In the genomic region with DNA sequence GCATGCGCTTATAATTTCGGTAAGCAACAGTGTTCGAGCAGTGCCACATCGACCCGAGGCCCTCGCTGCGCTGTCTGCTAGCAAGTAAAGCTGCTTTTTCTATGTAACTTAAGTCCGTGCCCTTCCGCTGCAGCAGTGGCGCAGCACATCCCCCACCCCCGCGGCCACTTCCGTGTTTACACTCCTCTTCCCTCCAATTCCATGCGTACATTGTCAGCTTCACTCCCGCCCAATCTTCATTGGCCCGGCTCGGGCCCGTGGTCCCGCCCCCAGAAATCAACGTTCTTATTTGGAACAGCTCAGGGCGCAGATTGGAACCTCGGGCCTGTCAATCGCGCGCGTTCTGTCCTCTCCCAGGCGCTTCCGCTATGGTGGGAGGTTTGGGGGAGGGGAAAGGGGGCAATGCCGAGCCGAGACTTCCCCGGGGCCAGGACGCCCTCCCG, we compare ENCODE assay signal across 8 mouse cellular contexts. TPM values are rescaled to one million over a fixed set of nuclear protein-coding genes. Genes with fewer than 3 reads are reported as not detected.
DNase-seq lines count a peak whose midpoint lies in the region; ATAC-seq and TF ChIP-seq lines count a peak whose summit lies in the region.

No protein-coding gene starts in this region.

- DNase-seq in CD4-positive helper T cell, adult 2 months (ENCODE audit: low read depth, low spot score), result peak; percentile 99
- peak; percentile 99 for DNase-seq in brain, embryonic 14.5 days (ENCODE audit: low read depth)
- peak; percentile 95 for DNase-seq in liver, adult 2 months (ENCODE audit: extremely low read depth, low read depth, low spot score)
- DNase-seq in splenic B cell, adult 2 months (ENCODE audit: low read depth, low spot score), result peak; percentile 98

- H3ac ChIP-seq in myocyte (ENCODE audit: control insufficient read depth, insufficient read length), result peak overlapping the region; percentile 83

- peak overlapping the region; percentile 98 for H3K9ac ChIP-seq in heart, embryonic 11.5 days (ENCODE audit: low read depth, low read length)
- H3K9ac ChIP-seq in kidney, embryonic 16.5 days (replicated peaks; ENCODE audit: low read length), result peak overlapping the region; percentile 93
- peak overlapping the region; percentile 95 for H3K9ac ChIP-seq in liver, adult 2 months (ENCODE audit: low read depth, low read length)

- WGBS in heart, embryonic 11.5 days (ENCODE audit: insufficient replicate concordance), result 0% methylated on average over 33 of the region's 33 CpGs
- WGBS in kidney, embryonic 16.5 days, result under 1% methylated on average over 33 of the region's 33 CpGs
- WGBS in liver, adult 2 months, result under 1% methylated on average over 33 of the region's 33 CpGs

- TF ChIP-seq CTCF in brain, embryonic 14.5 days (IDR thresholded peaks at IDR 0.05; ENCODE audit: borderline replicate concordance, extremely low read depth, insufficient read depth, insufficient read length), result no peak
- no peak for TF ChIP-seq CTCF in liver, adult 2 months (IDR thresholded peaks at IDR 0.05; ENCODE audit: low read depth, low read length)

- H3K4me3 ChIP-seq in erythroblast, embryonic 14.5 days (replicated peaks), result peak overlapping the region; percentile 93
- peak overlapping the region; percentile 98 for H3K4me3 ChIP-seq in heart, embryonic 11.5 days (ENCODE audit: low read depth, low read length)
- H3K4me3 ChIP-seq in kidney, embryonic 16.5 days (ENCODE audit: low read length), result peak overlapping the region; percentile 100
- H3K4me3 ChIP-seq in liver, adult 2 months (ENCODE audit: insufficient read depth, low read depth, low read length), result peak overlapping the region; percentile 100
- peak overlapping the region; percentile 64 for H3K4me3 ChIP-seq in myocyte

- peaks cover 34% of the 10 kb centered on the region for H3K36me3 ChIP-seq in erythroblast, embryonic 14.5 days (ENCODE audit: control insufficient read depth)
- no peaks in the 10 kb centered on the region for H3K36me3 ChIP-seq in heart, embryonic 11.5 days (ENCODE audit: control insufficient read depth, insufficient read depth, low read length)
- no peaks in the 10 kb centered on the region for H3K36me3 ChIP-seq in kidney, embryonic 16.5 days (ENCODE audit: insufficient read depth, low read length)
- H3K36me3 ChIP-seq in liver, adult 2 months (ENCODE audit: control insufficient read depth, insufficient read depth, low read length), result 0 out of 2 replicates have a peak, but pooled peaks cover 2% of the 10 kb centered on the region
- H3K36me3 ChIP-seq in myocyte (ENCODE audit: control insufficient read depth, insufficient read depth), result no peaks in the 10 kb centered on the region
- H3K36me3 ChIP-seq in splenic B cell, adult 2 months (ENCODE audit: control insufficient read depth, insufficient read depth, low read length, poor library complexity, severe bottlenecking), result no peaks in the 10 kb centered on the region

- H3K27ac ChIP-seq in heart, embryonic 11.5 days (ENCODE audit: low read depth, low read length), result peak overlapping the region; percentile 99
- peak overlapping the region; percentile 99 for H3K27ac ChIP-seq in kidney, embryonic 16.5 days (ENCODE audit: low read length)
- H3K27ac ChIP-seq in liver, adult 2 months (replicated peaks; ENCODE audit: insufficient read depth, low read depth, low read length), result peak overlapping the region; percentile 5; the same call in 1 of the 2 replicates

- peaks cover 11% of the 10 kb centered on the region for H3K79me2 ChIP-seq in liver, adult 2 months (ENCODE audit: control insufficient read depth, insufficient read depth, low read length)
- peaks cover 48% of the 10 kb centered on the region for H3K79me2 ChIP-seq in myocyte (ENCODE audit: control insufficient read depth, insufficient read depth)

- TF ChIP-seq POLR2A in brain, embryonic 14.5 days (IDR thresholded peaks at IDR 0.05; ENCODE audit: borderline replicate concordance, extremely low read depth, insufficient read depth, insufficient read length, poor library complexity, severe bottlenecking), result no peak
- 0 out of 2 replicates have a peak, but pooled peaks have one; percentile 14 for TF ChIP-seq POLR2A in liver, adult 2 months (IDR thresholded peaks at IDR 0.05; ENCODE audit: extremely low read depth, insufficient read depth, low read length)
- peak; percentile 47 for TF ChIP-seq POLR2A in myocyte (IDR thresholded peaks at IDR 0.05; ENCODE audit: insufficient read length, low read depth)

- no peaks in the 10 kb centered on the region for H3K9me3 ChIP-seq in erythroblast, embryonic 14.5 days (ENCODE audit: control insufficient read depth, low read length)
- no peaks in the 10 kb centered on the region for H3K9me3 ChIP-seq in heart, embryonic 11.5 days (replicated peaks; ENCODE audit: control insufficient read depth, low read length)
- no peaks in the 10 kb centered on the region for H3K9me3 ChIP-seq in kidney, embryonic 16.5 days (ENCODE audit: low read length)

- peak overlapping the region; percentile 62 for H3K4me2 ChIP-seq in heart, embryonic 11.5 days
- H3K4me2 ChIP-seq in kidney, embryonic 16.5 days (replicated peaks; ENCODE audit: low read depth, low read length), result peak overlapping the region; percentile 84
- H3K4me2 ChIP-seq in myocyte (ENCODE audit: low read depth), result peak overlapping the region; percentile 89

- ATAC-seq in heart, embryonic 11.5 days (replicated peaks; ENCODE audit: insufficient number of reproducible peaks, low FRiP score, low TSS enrichment), result peak; percentile 96
- ATAC-seq in kidney, embryonic 16.5 days (ENCODE audit: low FRiP score, low TSS enrichment), result peak; percentile 99

- no peaks in the 10 kb centered on the region for H3K27me3 ChIP-seq in erythroblast, embryonic 14.5 days (ENCODE audit: control insufficient read depth)
- H3K27me3 ChIP-seq in heart, embryonic 11.5 days (ENCODE audit: control insufficient read depth, insufficient read depth, low read length), result no peaks in the 10 kb centered on the region
- no peaks in the 10 kb centered on the region for H3K27me3 ChIP-seq in kidney, embryonic 16.5 days (ENCODE audit: insufficient read depth, low read length)
- H3K27me3 ChIP-seq in liver, adult 2 months (ENCODE audit: control insufficient read depth, insufficient read depth, low read length), result no peaks in the 10 kb centered on the region
- no peaks in the 10 kb centered on the region for H3K27me3 ChIP-seq in myocyte (ENCODE audit: control insufficient read depth, insufficient read depth, insufficient read length)
- H3K27me3 ChIP-seq in splenic B cell, adult 2 months (ENCODE audit: control insufficient read depth, insufficient read depth, low read length, poor library complexity, severe bottlenecking), result no peaks in the 10 kb centered on the region

- peaks cover 46% of the 10 kb centered on the region for H3K4me1 ChIP-seq in erythroblast, embryonic 14.5 days (ENCODE audit: control insufficient read depth)
- peaks cover 9% of the 10 kb centered on the region for H3K4me1 ChIP-seq in heart, embryonic 11.5 days (ENCODE audit: control insufficient read depth, insufficient read depth, low read length)
- peaks cover 8% of the 10 kb centered on the region for H3K4me1 ChIP-seq in kidney, embryonic 16.5 days (ENCODE audit: insufficient read depth, low read length)
- peaks cover 3% of the 10 kb centered on the region; the same call in 1 of the 2 replicates for H3K4me1 ChIP-seq in liver, adult 2 months (ENCODE audit: control insufficient read depth, insufficient read depth, low read length)

TF ChIP-seq in myocyte, 11 proteins besides CTCF, POLR2A, EP300 and RAD21:
- peak; percentile 28 for TF ChIP-seq E2F4 (IDR thresholded peaks at IDR 0.05; ENCODE audit: insufficient read depth)
- TF ChIP-seq SRF (IDR thresholded peaks at IDR 0.05; ENCODE audit: control insufficient read depth, insufficient read length, low read depth), result peak; percentile 76
- TF ChIP-seq MYOG (IDR thresholded peaks at IDR 0.05; ENCODE audit: control insufficient read depth in 1 of 3, insufficient read depth in 1 of 3, insufficient read length in 2 of 3, low read depth in 2 of 3), result no peak

RNA-seq across cellular contexts. Expression of a gene that starts 51.7 kb away (rescaled TPM):
- polyA plus RNA-seq in brain, embryonic 14.5 days (2012; rRNA removed), result 28.2 and 33.0 TPM in 2 replicates
- 4.8 and 6.1 TPM in 2 replicates for polyA plus RNA-seq in erythroblast, embryonic 14.5 days (2012)
- polyA plus RNA-seq in heart, embryonic 11.5 days (2014; fragmentation: Nextera tagmentation; extraction: Ambion mirVana), result 10.4 and 12.2 TPM in 2 replicates
- 7.2 and 7.9 TPM in 2 replicates for polyA plus RNA-seq in kidney, embryonic 16.5 days (2015; fragmentation: Nextera tagmentation; extraction: Ambion mirVana)
- total RNA-seq in liver, adult 2 months (2014; rRNA removed), result 12.0 and 12.1 TPM in 2 replicates
- 9.8 and 12.5 TPM in 2 replicates for polyA plus RNA-seq in liver, adult 2 months (2012; rRNA removed)
- polyA plus RNA-seq in myocyte (2012; fragmentation: generic; extraction: Trizol), result 7.2 TPM

Comparison
In these comparisons a context has a peak if more than half of its experiments do, and no peak if none do; other contexts are left out.
1. Peak in every context shown above with its lines: DNase-seq, ATAC-seq, H3K4me3 ChIP-seq and H3K27ac ChIP-seq.
2. H3K27ac ChIP-seq: peak in every context shown above with its lines; median percentile 99 in heart, embryonic 11.5 days; 99 in kidney, embryonic 16.5 days; 5 in liver, adult 2 months.